Mouse (Mus musculus): Measurements from ENCODE around the gene Calu.

The Calu gene

DNA sequence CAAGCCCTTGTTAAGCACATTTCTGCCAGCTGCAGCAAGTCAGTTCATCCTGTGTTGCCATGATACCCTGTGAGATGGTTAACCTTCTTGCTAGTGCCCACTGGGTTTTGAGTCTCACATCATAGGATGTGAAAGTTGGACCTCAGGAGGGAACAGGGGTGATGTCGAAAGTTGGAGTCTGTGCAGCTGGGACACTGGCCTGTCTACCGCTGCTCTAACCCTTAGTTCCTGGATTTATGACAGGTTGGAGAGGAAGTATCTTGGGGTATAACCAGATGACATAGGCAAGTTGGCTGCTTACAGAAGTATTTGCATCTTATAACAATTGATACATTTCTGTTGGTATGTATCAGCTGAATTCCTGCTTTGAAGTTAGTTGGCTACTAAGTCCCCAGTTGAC is 72.7 kb downstream of the Calu start:
- no peak for DNase-seq (ENCODE audit: low spot score in 2 of 2)

DNA sequence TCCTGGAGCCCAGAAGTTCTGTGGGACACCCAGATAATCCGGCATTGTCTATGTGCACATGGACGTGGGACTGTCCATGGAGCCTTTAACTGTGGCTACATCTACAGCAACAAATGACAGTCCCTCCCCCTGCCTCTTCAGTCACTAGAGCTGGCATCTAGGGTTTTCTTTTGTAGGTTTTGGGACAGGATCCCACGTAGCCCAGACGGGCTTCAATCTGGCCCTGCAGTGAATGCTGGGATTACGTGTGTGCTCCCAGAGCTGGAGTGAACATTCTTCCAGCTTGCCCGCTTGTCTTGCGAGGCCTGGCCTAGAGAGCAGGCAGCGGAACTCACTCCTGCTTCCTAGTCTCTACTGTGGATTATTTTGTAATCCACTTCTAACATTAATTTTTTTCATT is 77.2 kb downstream of the Calu start:
- DNase-seq (ENCODE audit: low spot score in 2 of 2): no peak

DNA sequence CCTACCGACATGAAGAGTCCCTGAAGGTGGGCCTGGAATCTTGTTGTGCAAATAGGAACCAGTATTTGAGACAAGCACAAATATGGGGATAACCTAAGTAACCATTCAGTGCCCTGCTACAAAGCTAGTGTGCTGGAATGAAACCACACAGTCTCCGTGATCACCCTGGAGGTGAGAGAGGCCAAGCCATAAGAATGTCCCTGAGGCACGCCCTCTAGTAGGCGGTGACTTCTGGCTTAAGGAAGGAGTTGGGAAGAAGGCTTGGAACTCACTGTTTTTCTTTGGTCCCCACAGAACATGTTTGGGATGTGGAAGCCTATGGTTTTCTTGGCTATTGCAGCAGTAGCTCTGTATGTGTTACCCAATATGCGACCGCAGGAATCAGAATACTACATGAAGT is 78.5 kb downstream of the Calu start:
- no peak for DNase-seq (ENCODE audit: low spot score in 2 of 2)

Measured in right cerebral cortex, postnatal 10 days (tissue).